Mouse (Mus musculus): Measurements from ENCODE around the gene Ccz1. TPM values are rescaled to one million over a fixed set of nuclear protein-coding genes. Genes with fewer than 3 reads are reported as not detected.
A peak's percentile ranks its signal among the peaks of the same experiment; 100 is the strongest.
"Not testable (repeated sequence)": the region's sequence is repeated elsewhere in the genome, so short reads cannot be mapped to it uniquely, and the experiment has no call there.

Gene Ccz1
- polyA plus RNA-seq, 1 experiment from 2014 or later: 117 TPM

DNA sequence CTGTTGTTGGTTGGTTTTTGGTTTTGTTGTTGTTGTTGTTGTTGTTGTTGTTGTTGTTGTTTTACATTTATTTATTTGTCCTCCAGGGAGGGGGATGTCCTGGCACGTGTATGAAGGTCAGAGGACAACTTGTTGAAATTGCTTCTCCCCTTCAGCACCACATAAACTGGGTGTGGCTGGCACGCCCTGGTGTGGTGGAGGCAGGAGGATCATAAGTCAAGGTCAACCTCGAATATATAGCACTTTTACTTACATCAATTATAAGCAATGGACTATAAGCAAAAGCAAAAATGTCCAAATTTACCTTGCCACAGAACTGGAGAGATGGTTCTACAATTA is 604 bp upstream of the Ccz1 start:
- peak overlapping the region; percentile 31; the same call in 1 of the 2 replicates for H3K4me2 ChIP-seq (ENCODE audit: low read depth, low read length, severe bottlenecking)
- no peaks in the 10 kb centered on the region; the same call in 1 of the 2 replicates for H3K4me1 ChIP-seq (replicated peaks; ENCODE audit: control insufficient read depth, insufficient read depth, low read length)
- no peak for ATAC-seq (replicated peaks; ENCODE audit: low FRiP score)
- DNase-seq (ENCODE audit: low spot score): no peak
- H3K27me3 ChIP-seq (ENCODE audit: control insufficient read depth, insufficient read depth, low read length): no peaks in the 10 kb centered on the region
- no peak overlapping the region for H3K9ac ChIP-seq (ENCODE audit: low read length)
- no peaks in the 10 kb centered on the region for H3K9me3 ChIP-seq (ENCODE audit: control insufficient read depth, low read length)
- H3K27ac ChIP-seq (ENCODE audit: low read depth, low read length): no peak overlapping the region
- H3K4me3 ChIP-seq (ENCODE audit: low read depth, low read length): no peak overlapping the region; the same call in 1 of the 2 replicates
- H3K36me3 ChIP-seq (ENCODE audit: control insufficient read depth, insufficient read depth, low read length): peaks cover 2% of the 10 kb centered on the region; the same call in 1 of the 2 replicates
- WGBS: 79% methylated on average over 3 of the region's 3 CpGs

DNA sequence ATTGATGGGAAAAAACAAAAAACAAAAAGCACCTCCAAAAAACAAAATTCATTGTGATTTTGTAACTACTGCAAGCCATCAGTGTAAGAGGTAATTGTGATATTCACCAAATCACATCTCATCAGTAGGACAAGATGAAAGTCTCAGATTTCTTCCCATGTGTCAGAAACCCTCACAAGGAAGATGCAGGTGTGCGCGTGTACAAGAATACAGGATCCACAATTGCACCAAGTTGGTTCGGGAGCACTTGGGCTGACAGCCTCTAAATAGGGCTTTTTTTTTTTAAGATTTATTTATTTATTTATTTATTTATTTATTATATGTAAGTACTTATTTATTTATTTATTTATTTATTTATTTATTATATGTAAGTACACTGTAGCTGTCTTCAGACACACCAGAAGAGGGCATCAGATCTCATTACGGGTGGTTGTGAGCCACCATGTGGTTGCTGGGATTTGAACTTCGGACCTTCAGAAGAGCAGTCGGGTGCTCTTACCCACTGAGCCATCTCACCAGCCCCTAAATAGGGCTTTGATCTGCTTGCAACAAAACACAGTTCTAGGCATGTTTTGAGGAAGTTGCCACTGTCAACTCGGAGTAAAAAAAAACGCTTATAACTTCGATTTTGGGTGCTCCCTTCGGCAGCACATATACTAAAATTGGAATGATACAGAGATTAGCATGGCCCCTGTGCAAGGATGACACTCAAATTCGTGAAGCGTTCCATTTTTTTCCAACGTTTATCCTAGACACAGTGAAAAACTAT is 1.1 kb downstream of the Ccz1 start:
- ATAC-seq (replicated peaks; ENCODE audit: low FRiP score); H3K36me3 ChIP-seq (ENCODE audit: control insufficient read depth, insufficient read depth, low read length); H3K9ac ChIP-seq (ENCODE audit: low read length); H3K27ac ChIP-seq (ENCODE audit: low read depth, low read length); DNase-seq (ENCODE audit: low spot score); H3K9me3 ChIP-seq (ENCODE audit: control insufficient read depth, low read length); H3K27me3 ChIP-seq (ENCODE audit: control insufficient read depth, insufficient read depth, low read length); H3K4me1 ChIP-seq (replicated peaks; ENCODE audit: control insufficient read depth, insufficient read depth, low read length): not testable (repeated sequence)
- 71% methylated on average over 12 of the region's 13 CpGs for WGBS
- Histone ChIP-seq H3K4me2 (ENCODE audit: low read depth, low read length, severe bottlenecking) (peak overlapping the region; percentile 46; the same call in 1 of the 2 replicates), H3K4me3 (ENCODE audit: low read depth, low read length) (peak overlapping the region; percentile 98)

DNA sequence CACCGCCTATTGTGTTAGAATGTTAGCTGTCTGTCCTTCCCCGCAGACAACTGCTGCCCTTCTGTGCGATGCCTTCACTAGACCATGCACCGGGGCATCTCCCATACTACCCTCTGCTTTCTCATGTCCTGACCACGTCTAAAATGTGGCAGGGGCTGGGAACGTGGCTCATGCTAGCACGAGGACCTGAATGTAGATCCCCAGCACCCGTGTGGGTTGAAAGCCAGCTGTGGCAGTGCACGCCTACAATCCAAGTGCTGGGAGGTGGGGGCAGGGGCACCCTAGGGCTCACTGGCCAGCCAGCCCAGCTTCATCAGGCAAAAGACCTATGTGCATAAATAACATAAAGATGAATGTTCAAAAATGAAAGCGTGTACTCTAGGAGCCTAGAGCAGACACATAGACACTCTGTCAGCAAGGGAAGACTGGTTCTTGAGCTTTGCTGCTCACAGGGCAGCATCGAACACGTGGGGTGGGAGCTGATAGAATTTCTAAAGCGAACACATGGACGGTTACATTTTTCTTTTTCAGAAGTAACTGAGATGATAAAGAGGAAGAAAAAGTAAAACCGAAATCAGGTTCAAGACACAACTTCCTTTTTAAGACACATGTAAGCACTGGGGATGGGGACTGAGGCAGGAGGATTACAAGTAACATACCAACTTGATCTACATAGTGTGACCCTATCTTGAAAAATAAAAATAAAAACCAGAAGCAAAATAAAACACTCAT is 12.1 kb downstream of the Ccz1 start:
- Histone ChIP-seq H3K27me3 (ENCODE audit: control insufficient read depth, insufficient read depth, low read length) (no peaks in the 10 kb centered on the region), H3K9ac (ENCODE audit: low read length) (no peak overlapping the region), H3K36me3 (ENCODE audit: control insufficient read depth, insufficient read depth, low read length) (peaks cover 12% of the 10 kb centered on the region; the same call in 1 of the 2 replicates), H3K4me2 (ENCODE audit: low read depth, low read length, severe bottlenecking) (no peak overlapping the region), H3K4me3 (ENCODE audit: low read depth, low read length) (no peak overlapping the region), H3K9me3 (ENCODE audit: control insufficient read depth, low read length) (no peaks in the 10 kb centered on the region; the same call in 1 of the 2 replicates), H3K4me1 (replicated peaks; ENCODE audit: control insufficient read depth, insufficient read depth, low read length) (no peaks in the 10 kb centered on the region), H3K27ac (ENCODE audit: low read depth, low read length) (no peak overlapping the region)
- WGBS: 91% methylated on average over 15 of the region's 15 CpGs
- ATAC-seq (replicated peaks; ENCODE audit: low FRiP score) (no peak), DNase-seq (ENCODE audit: low spot score) (no peak)

DNA sequence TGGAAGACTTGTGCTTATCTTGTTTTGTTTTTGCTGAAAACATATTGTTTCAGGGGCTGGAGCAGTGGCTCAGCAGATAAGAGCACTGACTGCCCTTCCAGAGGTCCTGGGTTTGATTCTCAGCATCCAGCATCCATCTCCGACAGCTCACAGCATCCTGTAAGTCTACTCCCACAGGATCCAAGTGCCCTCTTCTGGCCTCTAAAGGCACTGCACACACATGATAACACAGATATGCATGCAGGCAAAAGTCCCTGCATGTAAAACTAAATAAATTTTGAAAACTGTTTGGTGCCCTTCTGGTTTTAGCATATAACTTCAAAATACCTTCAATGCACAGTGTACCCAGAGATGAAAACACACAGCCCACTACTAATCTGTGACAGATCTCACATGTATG is 15.3 kb downstream of the Ccz1 start:
- no peak overlapping the region for H3K4me3 ChIP-seq (ENCODE audit: low read depth, low read length)
- no peak for DNase-seq (ENCODE audit: low spot score)
- H3K36me3 ChIP-seq (ENCODE audit: control insufficient read depth, insufficient read depth, low read length): peaks cover 12% of the 10 kb centered on the region; the same call in 1 of the 2 replicates
- H3K4me2 ChIP-seq (ENCODE audit: low read depth, low read length, severe bottlenecking): no peak overlapping the region
- H3K9ac ChIP-seq (ENCODE audit: low read length): no peak overlapping the region
- no peak overlapping the region for H3K27ac ChIP-seq (ENCODE audit: low read depth, low read length)
- H3K4me1 ChIP-seq (replicated peaks; ENCODE audit: control insufficient read depth, insufficient read depth, low read length): no peaks in the 10 kb centered on the region
- no peaks in the 10 kb centered on the region for H3K27me3 ChIP-seq (ENCODE audit: control insufficient read depth, insufficient read depth, low read length)
- H3K9me3 ChIP-seq (ENCODE audit: control insufficient read depth, low read length): no peaks in the 10 kb centered on the region; the same call in 1 of the 2 replicates
- ATAC-seq (replicated peaks; ENCODE audit: low FRiP score): no peak
- WGBS: 79% methylated on average over 1 of the region's 1 CpGs

DNA sequence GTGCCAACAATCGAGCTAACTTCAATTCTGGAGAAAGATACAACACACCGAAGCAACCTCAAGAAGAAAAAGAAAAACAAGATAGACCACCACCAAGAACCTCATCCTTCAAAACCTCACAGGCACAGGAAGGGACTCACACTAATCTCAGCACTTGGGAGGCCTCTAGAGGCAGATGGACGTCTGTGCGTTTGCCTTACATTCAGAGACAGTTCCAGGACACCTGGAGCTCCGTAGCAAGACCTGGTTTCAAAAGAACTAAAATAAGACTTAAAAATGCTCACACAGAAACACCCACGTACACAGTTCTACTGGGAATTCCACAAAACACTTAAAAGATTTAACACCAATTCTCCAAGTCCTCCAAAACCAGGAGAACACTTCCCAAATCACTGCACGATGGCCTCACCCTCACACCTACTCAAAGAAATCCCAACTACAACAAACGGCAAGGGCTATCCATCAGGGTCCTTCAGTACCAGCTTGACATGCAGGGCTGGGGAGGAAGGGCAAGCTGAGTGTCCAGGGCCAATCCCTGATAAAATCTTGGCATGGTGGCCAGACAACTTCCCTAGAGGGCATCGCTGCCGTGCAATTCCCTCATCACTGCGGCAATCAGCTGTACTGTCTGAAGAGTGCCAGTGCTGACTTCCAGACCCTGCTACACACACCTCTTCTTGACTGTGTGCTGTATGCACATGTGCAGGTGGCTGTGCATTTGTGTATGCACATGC is 19.9 kb downstream of the Ccz1 start:
- DNase-seq (ENCODE audit: low spot score) (no peak), ATAC-seq (replicated peaks; ENCODE audit: low FRiP score) (no peak)
- Histone ChIP-seq H3K4me3 (ENCODE audit: low read depth, low read length) (no peak overlapping the region), H3K9ac (ENCODE audit: low read length) (no peak overlapping the region), H3K4me1 (replicated peaks; ENCODE audit: control insufficient read depth, insufficient read depth, low read length) (no peaks in the 10 kb centered on the region), H3K9me3 (ENCODE audit: control insufficient read depth, low read length) (no peaks in the 10 kb centered on the region; the same call in 1 of the 2 replicates), H3K36me3 (ENCODE audit: control insufficient read depth, insufficient read depth, low read length) (peaks cover 14% of the 10 kb centered on the region; the same call in 1 of the 2 replicates), H3K27me3 (ENCODE audit: control insufficient read depth, insufficient read depth, low read length) (no peaks in the 10 kb centered on the region), H3K27ac (ENCODE audit: low read depth, low read length) (no peak overlapping the region), H3K4me2 (ENCODE audit: low read depth, low read length, severe bottlenecking) (no peak overlapping the region)
- WGBS: 86% methylated on average over 11 of the region's 11 CpGs

DNA sequence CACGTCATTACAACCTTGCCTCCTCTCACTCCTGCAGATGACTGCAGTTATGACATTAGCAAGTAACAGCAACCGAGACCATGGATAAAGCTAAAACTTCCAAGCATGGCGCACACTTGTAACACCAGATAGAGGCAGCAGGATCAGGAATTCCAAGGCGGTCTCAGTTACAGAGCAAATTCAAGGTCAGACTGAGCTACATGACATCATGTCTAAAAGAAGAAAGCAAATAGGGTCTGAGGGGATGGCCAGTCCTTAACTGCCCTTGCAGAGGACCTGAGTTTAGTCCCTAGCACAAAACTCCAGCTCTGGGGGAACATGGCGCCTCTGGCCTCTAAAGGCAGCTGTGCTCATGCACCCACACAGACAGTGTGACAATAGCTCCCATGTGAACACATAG is 20.8 kb downstream of the Ccz1 start:
- Histone ChIP-seq H3K27me3 (ENCODE audit: control insufficient read depth, insufficient read depth, low read length) (no peaks in the 10 kb centered on the region), H3K9me3 (ENCODE audit: control insufficient read depth, low read length) (no peaks in the 10 kb centered on the region), H3K9ac (ENCODE audit: low read length) (no peak overlapping the region), H3K27ac (ENCODE audit: low read depth, low read length) (no peak overlapping the region), H3K4me2 (ENCODE audit: low read depth, low read length, severe bottlenecking) (no peak overlapping the region), H3K4me1 (replicated peaks; ENCODE audit: control insufficient read depth, insufficient read depth, low read length) (no peaks in the 10 kb centered on the region), H3K4me3 (ENCODE audit: low read depth, low read length) (no peak overlapping the region), H3K36me3 (ENCODE audit: control insufficient read depth, insufficient read depth, low read length) (peaks cover 8% of the 10 kb centered on the region; the same call in 1 of the 2 replicates)
- WGBS: 94% methylated on average over 5 of the region's 5 CpGs
- no peak for DNase-seq (ENCODE audit: low spot score)
- no peak for ATAC-seq (replicated peaks; ENCODE audit: low FRiP score)

DNA sequence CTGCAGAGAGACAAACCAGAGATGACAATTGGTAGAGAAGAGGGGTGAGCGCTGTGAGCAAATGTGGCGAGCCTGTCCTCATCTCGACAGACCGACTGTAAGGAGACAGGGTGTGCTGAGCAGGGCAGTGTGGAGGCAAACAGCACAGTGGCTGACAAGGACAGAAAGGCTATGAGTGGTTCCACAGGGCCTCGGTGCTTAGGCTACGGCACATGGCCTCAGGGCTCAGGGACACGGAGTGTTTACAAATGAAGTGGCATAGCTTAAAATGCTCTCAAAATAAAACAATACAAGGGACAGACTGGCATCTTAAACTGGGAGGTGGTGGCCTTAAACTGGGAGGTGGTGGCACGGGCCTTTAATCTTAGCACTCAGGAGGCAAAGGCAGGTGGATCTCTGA is 21.4 kb downstream of the Ccz1 start:
- Histone ChIP-seq H3K4me2 (ENCODE audit: low read depth, low read length, severe bottlenecking) (no peak overlapping the region), H3K27ac (ENCODE audit: low read depth, low read length) (no peak overlapping the region), H3K36me3 (ENCODE audit: control insufficient read depth, insufficient read depth, low read length) (peaks cover 8% of the 10 kb centered on the region; the same call in 1 of the 2 replicates), H3K4me1 (replicated peaks; ENCODE audit: control insufficient read depth, insufficient read depth, low read length) (no peaks in the 10 kb centered on the region), H3K27me3 (ENCODE audit: control insufficient read depth, insufficient read depth, low read length) (no peaks in the 10 kb centered on the region), H3K9ac (ENCODE audit: low read length) (no peak overlapping the region), H3K9me3 (ENCODE audit: control insufficient read depth, low read length) (no peaks in the 10 kb centered on the region), H3K4me3 (ENCODE audit: low read depth, low read length) (no peak overlapping the region)
- WGBS: 93% methylated on average over 8 of the region's 8 CpGs
- ATAC-seq (replicated peaks; ENCODE audit: low FRiP score) (no peak), DNase-seq (ENCODE audit: low spot score) (no peak)

DNA sequence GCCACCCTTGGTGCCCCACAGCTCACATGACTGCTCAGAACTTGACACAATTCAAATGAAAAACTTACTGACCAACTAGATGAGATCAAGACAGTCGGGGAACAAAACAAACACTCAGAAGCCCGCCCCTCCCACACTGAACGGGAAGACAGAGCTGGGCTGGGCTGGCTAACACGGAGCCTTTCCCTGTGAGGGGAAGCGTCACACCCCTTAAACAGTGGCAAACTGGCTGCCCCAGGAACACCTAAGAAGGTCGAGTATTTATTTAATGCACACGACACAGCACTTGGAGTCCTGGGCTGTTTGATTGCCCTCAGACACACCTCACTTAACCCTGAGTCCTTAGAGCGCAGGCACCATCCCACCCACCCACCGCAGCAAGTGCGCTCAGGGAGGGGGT is 22.0 kb downstream of the Ccz1 start:
- no peaks in the 10 kb centered on the region for H3K27me3 ChIP-seq (ENCODE audit: control insufficient read depth, insufficient read depth, low read length)
- no peak for DNase-seq (ENCODE audit: low spot score)
- no peak overlapping the region for H3K27ac ChIP-seq (ENCODE audit: low read depth, low read length)
- H3K4me2 ChIP-seq (ENCODE audit: low read depth, low read length, severe bottlenecking): no peak overlapping the region
- 90% methylated on average over 10 of the region's 10 CpGs for WGBS
- no peak overlapping the region for H3K9ac ChIP-seq (ENCODE audit: low read length)
- no peaks in the 10 kb centered on the region for H3K4me1 ChIP-seq (replicated peaks; ENCODE audit: control insufficient read depth, insufficient read depth, low read length)
- no peak for ATAC-seq (replicated peaks; ENCODE audit: low FRiP score)
- no peaks in the 10 kb centered on the region for H3K9me3 ChIP-seq (ENCODE audit: control insufficient read depth, low read length)
- peaks cover 8% of the 10 kb centered on the region; the same call in 1 of the 2 replicates for H3K36me3 ChIP-seq (ENCODE audit: control insufficient read depth, insufficient read depth, low read length)
- H3K4me3 ChIP-seq (ENCODE audit: low read depth, low read length): no peak overlapping the region

All from forebrain, embryonic 11.5 days (tissue).